Mouse (Mus musculus): ENCODE results near the gene Polr3gl.

Gene Polr3gl

GRCm38 (mm10) chr3:96573611-96574511, 20.1 kb downstream of the Polr3gl start:
- DNase-seq (ENCODE audit: low spot score), result no peak

GRCm38 (mm10) chr3:96571896-96572698, 21.9 kb downstream of the Polr3gl start:
- peak; percentile 43 for DNase-seq (ENCODE audit: low spot score)

GRCm38 (mm10) chr3:96571336-96571735, 22.6 kb downstream of the Polr3gl start:
- DNase-seq (ENCODE audit: low spot score), result no peak

- no peak for DNase-seq (ENCODE audit: low spot score)
These were observed 23.3 kb downstream of the Polr3gl start for GRCm38 (mm10) chr3:96570643-96571042.

- DNase-seq (ENCODE audit: low spot score), result no peak
These were observed 23.9 kb downstream of the Polr3gl start for GRCm38 (mm10) chr3:96569966-96570605.

GRCm38 (mm10) chr3:96569506-96569905, 24.5 kb downstream of the Polr3gl start:
- DNase-seq (ENCODE audit: low spot score), result no peak

- no peak for DNase-seq (ENCODE audit: low spot score)
These were observed 25.4 kb downstream of the Polr3gl start for GRCm38 (mm10) chr3:96568605-96569004.

- no peak for DNase-seq (ENCODE audit: low spot score)
These were observed 27.1 kb downstream of the Polr3gl start for GRCm38 (mm10) chr3:96566661-96567450.

GRCm38 (mm10) chr3:96565105-96565504, 28.9 kb downstream of the Polr3gl start:
- DNase-seq (ENCODE audit: low spot score), result no peak

GRCm38 (mm10) chr3:96564633-96565032, 29.3 kb downstream of the Polr3gl start:
- DNase-seq (ENCODE audit: low spot score), result no peak

GRCm38 (mm10) chr3:96563911-96564632, 29.9 kb downstream of the Polr3gl start:
- no peak for DNase-seq (ENCODE audit: low spot score)

- no peak for DNase-seq (ENCODE audit: low spot score)
These were observed 30.7 kb downstream of the Polr3gl start for GRCm38 (mm10) chr3:96563267-96563666.

GRCm38 (mm10) chr3:96561946-96562681, 31.9 kb downstream of the Polr3gl start:
- peak; percentile 44 for DNase-seq (ENCODE audit: low spot score)

- no peak for DNase-seq (ENCODE audit: low spot score)
These were observed 32.9 kb downstream of the Polr3gl start for GRCm38 (mm10) chr3:96560881-96561668.

GRCm38 (mm10) chr3:96559911-96560850, 33.8 kb downstream of the Polr3gl start:
- DNase-seq (ENCODE audit: low spot score), result no peak

GRCm38 (mm10) chr3:96559398-96559910, 34.5 kb downstream of the Polr3gl start:
- no peak for DNase-seq (ENCODE audit: low spot score)

- no peak for DNase-seq (ENCODE audit: low spot score)
These were observed 35.2 kb downstream of the Polr3gl start for GRCm38 (mm10) chr3:96558668-96559196.

GRCm38 (mm10) chr3:96558159-96558558, 35.8 kb downstream of the Polr3gl start:
- DNase-seq (ENCODE audit: low spot score), result peak; percentile 33
